Mouse (Mus musculus) midbrain, embryonic 14.5 days (tissue): ENCODE data around the gene Robo2. TPM values are rescaled to one million over a fixed set of nuclear protein-coding genes. Genes with fewer than 3 reads are reported as not detected.
A peak's percentile ranks its signal among the peaks of the same experiment; 100 is the strongest.

ENCODE experiments used
- ATAC-seq: fragments of 200-750 bp; cut with Nextera tagmentation; 2 replicates; pipeline ENCODE4 v1.8.0; 2017; ENCODE audit warnings: moderate number of reproducible peaks, moderate library complexity; ENCODE audit not compliant: low FRiP score, low TSS enrichment
- DNase-seq: peaks from one replicate; pipeline ENCODE4 v3.0.0-alpha.2; 2015
- H3K27ac ChIP-seq: fragments of 300-500 bp; sonication (generic); replicated peaks from 2 replicates; pipeline ENCODE4 v1.5.1; 2014; ENCODE audit warnings: mild to moderate bottlenecking, low read depth, low read length, moderate library complexity
- H3K27me3 ChIP-seq: fragments of 300-500 bp; sonication (generic); 2 replicates; pipeline ENCODE4 v1.6.1; 2014; ENCODE audit warnings: low read length, control low read depth, mixed read lengths; ENCODE audit not compliant: control insufficient read depth, insufficient read depth
- H3K36me3 ChIP-seq: fragments of 300-500 bp; sonication (generic); 2 replicates; pipeline ENCODE4 v1.6.1; 2014; ENCODE audit warnings: low read length, control low read depth; ENCODE audit not compliant: control insufficient read depth, insufficient read depth
- H3K4me1 ChIP-seq: fragments of 300-500 bp; sonication (generic); 2 replicates; pipeline ENCODE4 v1.6.1; 2014; ENCODE audit warnings: mild to moderate bottlenecking, antibody characterized with exemption, low read length, control low read depth; ENCODE audit not compliant: control insufficient read depth, insufficient read depth
- H3K4me2 ChIP-seq: fragments of 300-500 bp; sonication (generic); 2 replicates; pipeline ENCODE4 v1.6.1; 2014; ENCODE audit warnings: mild to moderate bottlenecking, low read length, moderate library complexity
- H3K4me3 ChIP-seq: fragments of 300-500 bp; sonication (generic); replicated peaks from 2 replicates; pipeline ENCODE4 v1.5.1; 2014; ENCODE audit warnings: low read depth, low read length
- H3K9ac ChIP-seq: fragments of 300-500 bp; sonication (generic); replicated peaks from 2 replicates; pipeline ENCODE4 v1.6.1; 2014; ENCODE audit warnings: mild to moderate bottlenecking, low read length, moderate library complexity
- H3K9me3 ChIP-seq: fragments of 300-500 bp; sonication (generic); 2 replicates; pipeline ENCODE4 v1.6.1; 2016; ENCODE audit warnings: low read length, control low read depth, mixed read lengths; ENCODE audit not compliant: control insufficient read depth
- WGBS: fragments of 180-500 bp; shearing (Covaris S2); extraction: QIAGEN DNeasy Blood & Tissue Kit; methylation state at CpG from one replicate; pipeline ENCODE4 v1.1.7; 2014; 5-methylcytosine and 5-hydroxymethylcytosine counted together
- polyA plus RNA-seq: library from polyadenylated mRNA; unstranded; fragments of >200 nt; fragmentation: Nextera tagmentation; extraction: Ambion mirVana; gene quantifications from 2 replicates; pipeline ENCODE4 v1.2.1, GENCODE M21; 2014

Robo2 gene
- polyA plus RNA-seq: 85.1 and 123 TPM in 2 replicates

DNA sequence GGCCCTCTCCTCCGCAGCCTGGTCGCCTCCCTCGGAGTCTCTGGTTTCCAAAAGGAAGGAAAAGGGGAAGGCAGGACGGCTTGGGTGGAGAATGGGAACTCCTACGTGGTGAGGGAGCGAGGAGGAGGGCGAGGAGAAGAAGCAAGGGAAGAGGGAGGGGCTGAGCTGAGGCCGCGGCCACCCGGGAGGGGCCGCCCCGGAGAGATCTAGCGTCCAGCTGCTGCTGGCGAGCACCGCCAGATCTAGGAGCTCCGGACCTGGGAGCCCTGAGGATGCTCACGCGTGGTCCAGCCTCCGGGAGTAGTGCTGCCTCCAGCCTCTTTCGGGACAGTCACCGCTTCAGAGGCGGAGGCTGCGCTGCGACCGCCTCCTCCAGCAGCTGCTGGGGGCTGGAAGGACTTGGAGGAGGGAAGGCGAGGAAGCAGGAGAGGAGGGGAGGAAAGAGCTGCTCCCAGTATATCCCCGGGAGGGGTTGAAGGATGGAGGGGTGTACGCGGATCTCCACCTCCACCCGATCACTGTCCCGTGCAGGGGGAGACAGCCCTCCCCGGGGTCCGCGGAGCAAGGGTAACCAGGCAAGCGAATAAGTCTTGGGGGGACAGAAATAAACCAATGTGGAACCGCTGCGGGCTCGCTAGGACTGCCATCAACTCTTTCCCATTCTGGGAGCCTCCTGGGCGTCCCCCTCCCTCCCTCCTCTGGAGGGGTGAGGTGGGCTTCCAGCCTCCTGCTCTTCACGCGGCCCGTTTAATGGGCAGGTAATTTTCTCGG, at the start of gene Robo2:
TSS of gene Robo2 (minus strand) at position 345 of the 771 bp plus-strand sequence.
- Histone ChIP-seq H3K27me3 (no peaks in the 10 kb centered on the region), H3K9ac (peak within 1 kb of the TSS; percentile 78), H3K36me3 (no peaks in the 10 kb centered on the region), H3K4me3 (peak within 1 kb of the TSS; percentile 69), H3K4me1 (0 out of 2 replicates have a peak, but pooled peaks cover 2% of the 10 kb centered on the region), H3K27ac (peak within 1 kb of the TSS; percentile 91), H3K4me2 (peak within 1 kb of the TSS; percentile 91), H3K9me3 (no peaks in the 10 kb centered on the region)
- under 1% methylated on average over 43 of the region's 43 CpGs for WGBS
- DNase-seq (peak; percentile 84), ATAC-seq (peak; percentile 84)

DNA sequence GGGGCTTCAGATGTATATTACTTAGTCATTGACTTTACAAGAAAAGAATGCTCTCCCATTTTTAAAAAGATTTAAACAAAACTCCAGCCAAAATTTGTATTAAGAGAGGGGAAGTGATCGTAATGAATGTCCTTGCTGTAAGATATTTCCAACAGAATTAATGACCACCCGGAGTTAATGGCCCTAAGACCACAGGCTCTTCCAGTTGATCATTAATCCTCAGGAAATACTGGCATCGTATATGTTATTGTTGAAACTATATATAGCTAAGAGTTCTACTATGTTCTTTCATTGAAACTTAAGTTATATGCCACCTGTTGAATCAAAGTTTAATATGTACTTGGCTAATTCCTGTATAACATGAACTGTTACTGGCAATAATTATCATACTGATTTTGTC, 46.5 kb upstream of the Robo2 start:
- Histone ChIP-seq H3K36me3 (no peaks in the 10 kb centered on the region), H3K9me3 (no peaks in the 10 kb centered on the region), H3K4me1 (peaks cover 6% of the 10 kb centered on the region; the same call in 1 of the 2 replicates), H3K27ac (no peak overlapping the region), H3K4me3 (no peak overlapping the region), H3K4me2 (no peak overlapping the region), H3K9ac (no peak overlapping the region), H3K27me3 (no peaks in the 10 kb centered on the region)
- ATAC-seq (no peak), DNase-seq (no peak)
- WGBS: 82% methylated on average over 3 of the region's 3 CpGs

DNA sequence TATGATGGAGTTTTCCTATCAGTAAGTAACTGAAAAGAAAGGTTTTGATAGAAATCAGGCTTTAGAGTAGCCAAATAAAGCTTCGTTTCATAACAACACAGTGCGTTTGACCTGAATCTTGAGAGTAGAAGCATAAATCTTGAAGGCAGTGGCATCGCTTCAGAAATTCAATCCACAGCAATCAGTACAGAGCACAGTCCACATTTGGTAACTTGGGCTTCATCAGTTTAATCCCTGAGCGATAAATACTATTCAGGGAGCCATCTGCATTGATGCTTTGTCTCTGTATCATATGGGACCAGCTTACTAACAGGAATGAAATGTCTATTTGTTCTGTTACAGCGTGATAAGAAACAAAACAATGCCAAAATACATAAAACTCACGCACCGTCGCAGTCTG, 46.1 kb upstream of the Robo2 start:
- Histone ChIP-seq H3K9me3 (no peaks in the 10 kb centered on the region), H3K4me2 (no peak overlapping the region), H3K4me3 (no peak overlapping the region), H3K36me3 (no peaks in the 10 kb centered on the region), H3K27ac (no peak overlapping the region), H3K27me3 (no peaks in the 10 kb centered on the region), H3K9ac (no peak overlapping the region), H3K4me1 (peaks cover 6% of the 10 kb centered on the region; the same call in 1 of the 2 replicates)
- no peak for ATAC-seq
- peak; percentile 6 for DNase-seq
- WGBS: 81% methylated on average over 8 of the region's 8 CpGs

DNA sequence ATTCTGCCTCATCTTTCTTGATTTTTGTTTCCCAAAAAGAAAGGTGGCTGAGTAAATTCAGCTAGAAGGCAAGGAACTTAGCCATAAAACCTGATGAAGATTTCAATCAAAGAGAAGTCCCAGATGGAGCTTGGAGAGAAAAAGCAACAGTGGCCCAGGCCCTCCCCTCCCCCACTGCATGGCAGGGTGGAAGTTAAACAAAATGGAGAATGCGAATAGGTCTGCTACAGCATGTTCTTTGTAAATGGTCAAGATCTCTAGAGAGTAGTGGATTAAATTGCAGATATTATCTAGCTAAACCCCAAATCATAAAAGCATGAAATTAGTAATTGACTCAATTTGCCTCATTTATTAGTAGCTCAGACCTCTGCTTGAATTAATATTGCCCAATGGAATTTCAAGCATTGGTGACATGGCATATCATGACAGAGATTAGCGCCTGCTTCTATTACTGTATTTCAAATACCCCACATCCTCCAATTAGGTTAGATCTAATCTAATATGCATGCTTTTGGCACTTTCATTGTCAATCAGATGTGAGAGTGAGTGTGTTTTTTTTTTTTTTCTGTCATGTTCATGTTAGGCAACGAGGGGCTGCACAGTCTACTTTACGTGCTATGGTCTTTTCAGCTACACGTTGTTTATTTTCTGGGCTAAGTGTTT, 45.3 kb upstream of the Robo2 start:
- H3K4me3 ChIP-seq: no peak overlapping the region
- ATAC-seq (no peak; the same call in 1 of the 2 replicates), DNase-seq (peak; percentile 52)
- WGBS: 49% methylated on average over 5 of the region's 5 CpGs
- no peaks in the 10 kb centered on the region for H3K27me3 ChIP-seq
- H3K4me2 ChIP-seq: no peak overlapping the region
- no peak overlapping the region for H3K9ac ChIP-seq
- H3K27ac ChIP-seq: no peak overlapping the region
- no peaks in the 10 kb centered on the region for H3K9me3 ChIP-seq
- no peaks in the 10 kb centered on the region for H3K36me3 ChIP-seq
- peaks cover 6% of the 10 kb centered on the region; the same call in 1 of the 2 replicates for H3K4me1 ChIP-seq

DNA sequence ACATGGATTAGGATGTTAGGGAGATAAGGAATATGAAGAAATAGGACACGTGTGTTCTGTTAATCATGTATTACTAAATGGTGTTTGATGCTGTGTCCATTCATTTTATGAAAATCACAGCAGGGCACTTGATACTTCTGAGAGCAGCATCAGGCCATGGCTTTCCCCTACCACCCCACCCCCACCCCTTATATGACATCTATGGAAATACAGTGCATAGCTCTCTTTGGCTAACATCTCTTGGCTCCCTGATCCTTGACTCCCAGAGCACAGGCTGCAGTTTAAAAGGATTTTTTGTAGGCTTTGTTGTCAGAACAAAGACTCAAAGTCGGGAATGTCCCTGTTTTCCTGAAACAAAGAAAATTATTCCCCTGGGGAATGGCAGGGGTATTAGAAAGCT, 43.6 kb upstream of the Robo2 start:
- DNase-seq (peak; percentile 17), ATAC-seq (no peak)
- no peaks in the 10 kb centered on the region for H3K9me3 ChIP-seq
- no peak overlapping the region for H3K27ac ChIP-seq
- no peak overlapping the region for H3K4me3 ChIP-seq
- no peak overlapping the region for H3K9ac ChIP-seq
- H3K4me1 ChIP-seq: peaks cover 6% of the 10 kb centered on the region; the same call in 1 of the 2 replicates
- H3K27me3 ChIP-seq: no peaks in the 10 kb centered on the region
- no peaks in the 10 kb centered on the region for H3K36me3 ChIP-seq
- H3K4me2 ChIP-seq: no peak overlapping the region
- WGBS: 14% methylated on average over 2 of the region's 2 CpGs

DNA sequence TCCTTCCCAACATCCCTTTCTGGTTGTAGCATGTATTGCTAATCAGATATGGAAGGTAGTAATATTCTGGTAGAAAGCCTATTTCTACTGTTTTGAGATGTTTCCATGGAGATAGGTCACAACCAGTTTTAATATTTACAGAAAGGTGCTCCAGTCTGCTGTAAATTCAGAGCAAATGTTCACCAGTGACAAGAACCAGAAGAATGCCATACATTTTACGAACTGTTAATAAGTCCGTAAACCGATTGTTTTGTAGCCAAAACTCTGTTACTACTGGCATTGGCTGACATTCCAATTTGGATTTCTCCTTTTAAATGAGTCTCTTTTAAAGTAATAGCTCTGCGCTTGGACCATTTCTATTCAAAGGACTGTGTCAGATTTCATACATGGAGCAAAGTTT, 36.4 kb upstream of the Robo2 start:
- Histone ChIP-seq H3K4me3 (no peak overlapping the region), H3K9ac (no peak overlapping the region), H3K36me3 (no peaks in the 10 kb centered on the region), H3K27ac (no peak overlapping the region), H3K4me1 (no peaks in the 10 kb centered on the region), H3K4me2 (no peak overlapping the region), H3K9me3 (no peaks in the 10 kb centered on the region), H3K27me3 (no peaks in the 10 kb centered on the region)
- 96% methylated on average over 4 of the region's 4 CpGs for WGBS
- ATAC-seq: no peak
- no peak for DNase-seq

DNA sequence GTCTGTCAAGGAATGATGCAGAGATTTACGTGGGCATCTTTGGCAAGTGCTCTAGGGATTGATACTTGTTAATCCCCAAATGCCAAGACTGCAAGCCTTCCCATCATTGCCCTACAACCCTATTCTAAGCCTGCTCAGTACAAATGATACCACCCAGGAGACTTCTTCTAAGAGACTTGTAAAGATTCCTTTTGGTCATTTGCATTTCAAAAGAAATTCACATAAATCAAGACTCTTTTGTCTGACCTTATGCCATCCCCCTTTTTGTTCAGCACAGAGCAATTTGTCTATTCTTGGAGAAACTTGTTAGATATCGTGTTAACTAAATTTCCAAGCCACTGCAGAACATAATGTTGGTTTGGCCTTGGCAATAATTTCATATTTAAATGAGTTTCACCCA, 15.4 kb upstream of the Robo2 start:
- no peaks in the 10 kb centered on the region for H3K9me3 ChIP-seq
- H3K4me3 ChIP-seq: no peak overlapping the region
- no peak overlapping the region for H3K9ac ChIP-seq
- H3K27me3 ChIP-seq: no peaks in the 10 kb centered on the region
- no peak overlapping the region for H3K4me2 ChIP-seq
- ATAC-seq: no peak
- no peak overlapping the region for H3K27ac ChIP-seq
- H3K4me1 ChIP-seq: no peaks in the 10 kb centered on the region
- no peak for DNase-seq
- no peaks in the 10 kb centered on the region for H3K36me3 ChIP-seq
- WGBS: 9% methylated on average over 2 of the region's 2 CpGs

DNA sequence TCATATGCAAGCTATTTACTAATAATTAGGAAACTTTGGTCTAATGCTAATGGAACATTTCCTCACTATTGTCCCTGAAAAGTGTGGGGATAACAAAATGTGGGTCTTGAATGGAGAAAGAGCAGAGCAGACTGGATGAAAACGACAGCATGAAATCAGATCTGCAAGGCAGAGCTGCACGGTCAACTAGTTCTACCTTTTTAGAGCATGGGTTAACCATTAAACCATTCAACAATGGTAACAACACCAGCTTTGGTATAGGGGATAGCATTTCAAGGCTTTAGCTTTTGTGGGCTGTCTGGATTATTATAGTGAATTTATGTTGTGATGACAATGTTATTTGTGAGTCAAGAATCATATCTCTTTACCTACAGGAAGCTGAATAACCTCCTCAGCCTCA, 8.7 kb upstream of the Robo2 start:
- Histone ChIP-seq H3K4me1 (no peaks in the 10 kb centered on the region), H3K9ac (no peak overlapping the region), H3K27ac (no peak overlapping the region), H3K4me2 (no peak overlapping the region), H3K4me3 (no peak overlapping the region), H3K36me3 (no peaks in the 10 kb centered on the region), H3K9me3 (no peaks in the 10 kb centered on the region), H3K27me3 (no peaks in the 10 kb centered on the region)
- ATAC-seq (no peak), DNase-seq (no peak)
- WGBS: 61% methylated on average over 2 of the region's 2 CpGs
